In the genomic region with DNA sequence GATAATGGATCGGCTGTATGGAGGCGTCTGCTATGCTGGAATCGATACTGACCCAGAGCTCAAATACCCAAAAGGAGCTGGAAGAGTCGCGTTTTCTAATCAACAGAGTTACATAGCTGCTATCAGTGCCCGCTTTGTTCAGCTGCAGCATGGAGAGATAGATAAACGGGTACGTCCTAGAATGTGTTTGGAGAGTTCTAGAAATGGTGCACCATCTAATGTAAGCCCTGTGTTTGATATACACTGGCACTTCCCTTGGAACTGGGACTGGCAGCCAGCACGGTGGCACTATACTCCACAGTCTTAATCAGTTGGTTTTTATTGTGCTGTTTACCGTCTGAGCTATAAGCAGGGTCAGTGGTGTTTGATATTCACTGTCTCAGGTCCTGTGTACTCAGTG, we compare ENCODE assay signal across 36 mouse cellular contexts. TPM values are rescaled to one million over a fixed set of nuclear protein-coding genes. Genes with fewer than 3 reads are reported as not detected.
"Had no signal": no experiment of that assay in that cellular context is flagged by ENCODE, and none has a peak within 500 bp of the region (broad histone marks: within the 10 kb centered on the region; RNA-seq: fewer than 3 reads in every experiment).

No protein-coding gene starts in this region.

- DNase-seq: gastrocnemius, adult 2 months; gastrocnemius, postnatal 10 days; gastrocnemius, postnatal 25 days; heart, adult 18-20 months; heart, postnatal 10 days; heart, postnatal 4 days; kidney, adult 11 months; kidney, adult 2 months; kidney, adult 9 months; kidney, postnatal 14 days; kidney, postnatal 36 days had no signal

- H3K9me3 ChIP-seq: heart, embryonic 10.5 days; heart, embryonic 12.5 days; hindbrain, embryonic 10.5 days; hindbrain, embryonic 13.5 days; hindbrain, embryonic 15.5 days; kidney, embryonic 15.5 days; limb, embryonic 10.5 days; limb, embryonic 12.5 days had no signal

- H3K4me1 ChIP-seq: heart, embryonic 10.5 days; heart, embryonic 12.5 days; hindbrain, embryonic 10.5 days; hindbrain, embryonic 13.5 days; hindbrain, embryonic 15.5 days; kidney, embryonic 15.5 days; limb, embryonic 12.5 days had no signal

- H3K4me3 ChIP-seq: gastrocnemius, adult 2 months; heart, embryonic 10.5 days; heart, embryonic 12.5 days; hindbrain, embryonic 10.5 days; hindbrain, embryonic 13.5 days; hindbrain, embryonic 15.5 days; kidney, embryonic 15.5 days; layer of hippocampus, adult 2 months; left cerebral cortex, adult 2 months; limb, embryonic 10.5 days; limb, embryonic 12.5 days had no signal

- H3K9ac ChIP-seq: heart, embryonic 12.5 days; hindbrain, embryonic 13.5 days; hindbrain, embryonic 15.5 days; kidney, embryonic 15.5 days; limb, embryonic 12.5 days had no signal

- H3K27me3 ChIP-seq: heart, embryonic 12.5 days; hindbrain, embryonic 13.5 days; hindbrain, embryonic 15.5 days; kidney, embryonic 15.5 days; limb, embryonic 12.5 days had no signal

- H3K4me2 ChIP-seq: heart, embryonic 12.5 days; hindbrain, embryonic 13.5 days; hindbrain, embryonic 15.5 days; kidney, embryonic 15.5 days; limb, embryonic 12.5 days had no signal

- H3K27ac ChIP-seq: gastrocnemius, adult 2 months; heart, embryonic 10.5 days; hindbrain, embryonic 10.5 days; hindbrain, embryonic 13.5 days; hindbrain, embryonic 15.5 days; hindbrain, postnatal 0 days; kidney, embryonic 15.5 days; kidney, postnatal 0 days; layer of hippocampus, adult 2 months; left cerebral cortex, adult 2 months; limb, embryonic 10.5 days; limb, embryonic 12.5 days had no signal

- ATAC-seq: hindbrain, postnatal 0 days; intestine, embryonic 16.5 days had no signal

RNA-seq across cellular contexts. Expression of a gene that starts 35.3 kb away (rescaled TPM):
- total RNA-seq: gastrocnemius, adult 2 months; gastrocnemius, postnatal 10 days; gastrocnemius, postnatal 25 days; gastrocnemius, postnatal 4 days; granulocyte monocyte progenitor cell, adult 5-6 weeks; heart, adult 18-20 months; heart, adult 8-10 months; heart, postnatal 10 days; heart, postnatal 25 days; heart, postnatal 4 days; layer of hippocampus, adult 2 months; layer of hippocampus, postnatal 10 days; left cerebral cortex, adult 2 months; left cerebral cortex, postnatal 14 days; left cerebral cortex, postnatal 36 days; liver, adult 2 months had no signal
- polyA plus RNA-seq: heart, embryonic 14.5 days; heart, embryonic 16.5 days; intestine, embryonic 14.5 days; intestine, embryonic 16.5 days; kidney, adult 2 months; large intestine, adult 2 months; limb, embryonic 12.5 days; liver, adult 2 months had no signal
